Mouse (Mus musculus): ENCODE results near the gene Ifne.
"Not testable (repeated sequence)": the region's sequence is repeated elsewhere in the genome, so short reads cannot be mapped to it uniquely, and the experiment has no call there.

Ifne gene

GRCm38 (mm10) chr4:88867926-88868911, 11.8 kb downstream of the Ifne start:
- DNase-seq (ENCODE audit: low spot score in 2 of 2) = peak in 1 of 2 experiments; percentile 44

DNA sequence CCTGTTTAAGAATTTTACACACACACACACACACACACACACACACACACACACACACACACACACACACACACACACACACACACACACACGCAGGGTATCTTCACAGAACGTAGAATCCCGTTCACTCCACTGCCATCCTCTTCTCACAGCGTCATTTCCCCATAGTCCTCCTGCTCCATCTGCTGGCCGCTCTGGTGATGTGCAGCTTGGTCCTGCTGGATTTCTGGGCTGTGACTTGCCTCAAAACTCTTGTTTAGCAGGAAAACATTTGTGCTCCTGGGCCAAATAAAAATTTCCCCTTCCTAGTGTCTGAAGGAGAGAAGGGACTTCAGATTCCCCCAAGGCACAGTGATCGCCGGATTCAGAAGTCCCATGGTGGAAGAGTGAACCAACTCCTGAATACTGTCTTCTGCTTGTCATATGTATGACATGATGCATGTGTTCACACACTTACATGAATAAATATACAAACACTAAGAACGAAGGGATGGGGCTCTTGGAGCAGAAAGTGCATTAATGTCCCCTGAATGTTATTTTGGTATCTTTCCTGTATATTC, 12.6 kb downstream of the Ifne start:
- peak; percentile 60 to 74 for DNase-seq (ENCODE audit: low spot score in 2 of 2)

GRCm38 (mm10) chr4:88865011-88865569, 14.9 kb downstream of the Ifne start:
- no peak for DNase-seq (ENCODE audit: low spot score in 2 of 2)

DNA sequence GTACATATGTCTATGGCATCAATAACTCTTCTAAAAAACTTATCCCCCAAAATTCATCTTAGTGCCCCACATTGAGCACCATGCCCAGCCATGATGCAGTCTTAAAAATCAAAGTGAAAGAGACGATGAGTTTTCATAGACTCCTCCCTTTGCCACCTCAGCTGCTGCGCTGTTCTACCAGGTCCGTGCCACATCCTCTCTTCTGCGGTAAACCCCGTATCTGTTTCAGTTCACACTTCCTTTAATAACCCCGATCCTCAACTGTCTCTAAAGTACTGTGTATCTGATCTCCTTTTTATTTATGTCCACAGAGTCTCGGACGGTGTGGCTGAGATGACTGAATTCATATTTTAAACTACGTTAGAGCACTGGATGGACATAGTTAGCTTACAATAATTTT, 15.4 kb downstream of the Ifne start:
- DNase-seq (ENCODE audit: low spot score in 2 of 2) = no peak

DNA sequence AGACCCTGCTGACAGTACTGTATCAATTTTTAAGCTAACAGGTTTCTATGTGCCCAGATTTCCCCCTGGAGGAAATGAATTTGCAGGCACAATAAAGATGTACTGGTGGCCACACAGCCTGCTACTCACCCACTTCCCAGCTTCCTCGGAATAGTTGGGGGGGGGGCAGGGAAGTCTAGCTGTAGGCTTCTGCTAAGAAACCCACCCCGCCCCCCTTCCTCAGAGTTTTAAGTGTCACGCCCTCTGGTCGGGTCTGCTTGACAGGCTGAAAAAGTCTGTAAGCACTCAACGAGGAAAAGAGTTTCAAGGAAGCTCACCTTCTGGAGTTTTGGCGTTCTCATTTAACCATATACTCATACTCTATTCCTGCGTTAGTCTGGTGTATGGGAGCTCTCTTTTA, 16.7 kb downstream of the Ifne start:
- DNase-seq (ENCODE audit: low spot score in 2 of 2) = no peak

DNA sequence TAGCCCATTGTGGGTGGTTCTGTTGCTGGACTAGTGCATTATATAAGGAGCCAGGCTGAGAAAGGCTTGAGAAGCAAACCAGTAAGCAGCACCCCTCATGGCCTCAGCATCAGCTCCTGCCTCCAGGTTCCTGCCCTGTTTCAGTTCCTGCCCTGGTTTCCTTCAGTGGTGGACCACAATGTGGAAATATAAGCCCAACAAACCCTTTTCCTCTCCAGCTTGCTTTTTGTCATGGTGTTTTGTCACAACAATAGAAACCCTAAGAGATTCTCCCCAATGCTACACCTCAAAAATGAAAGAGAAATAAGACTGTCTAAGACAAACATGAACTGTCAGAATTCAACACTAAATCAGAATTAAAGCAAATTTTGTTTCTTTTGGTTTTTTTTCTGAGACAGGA, 20.8 kb downstream of the Ifne start:
- no peak for DNase-seq (ENCODE audit: low spot score in 2 of 2)

- DNase-seq (ENCODE audit: low spot score in 2 of 2) = no peak
Observed at GRCm38 (mm10) chr4:88851026-88851763, 28.8 kb downstream of the Ifne start.

- DNase-seq (ENCODE audit: low spot score in 2 of 2) = no peak
Observed at GRCm38 (mm10) chr4:88849698-88850097, 30.3 kb downstream of the Ifne start, which contains the start of gene Ifna1. Ifna1 (plus strand) TSS chr4:88850087.

- DNase-seq (ENCODE audit: low spot score in 2 of 2) = no peak
Observed at GRCm38 (mm10) chr4:88845334-88845733, 34.7 kb downstream of the Ifne start.

DNA sequence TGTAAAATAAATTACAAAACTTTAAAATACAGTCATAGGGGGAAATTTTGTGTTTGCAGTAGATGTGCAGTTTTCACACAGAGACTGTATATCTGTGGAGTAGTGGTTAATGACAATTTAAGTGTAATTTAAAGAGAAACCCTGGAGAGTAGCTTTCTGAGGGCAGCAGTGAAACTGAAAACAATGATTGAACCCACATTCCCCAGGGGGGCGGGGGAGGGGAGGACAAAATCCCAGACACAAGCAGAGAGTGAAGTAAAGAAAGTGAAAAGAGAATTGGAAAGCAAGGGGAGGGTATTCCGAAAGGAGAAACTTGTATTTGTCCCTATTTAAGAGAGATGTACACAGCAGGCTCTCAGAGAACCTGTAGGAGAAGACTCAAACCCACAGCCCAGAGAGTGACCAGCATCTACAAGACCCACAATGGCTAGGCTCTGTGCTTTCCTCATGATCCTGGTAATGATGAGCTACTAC, 38.5 kb downstream of the Ifne start, which contains the start of gene Ifna4:
TSS of gene Ifna4 (plus strand) at position 424 of the 474 bp plus-strand sequence.
- no peak for DNase-seq (ENCODE audit: low spot score in 2 of 2)

GRCm38 (mm10) chr4:88840058-88840457, 39.9 kb downstream of the Ifne start:
- DNase-seq (ENCODE audit: low spot score in 2 of 2) = no peak

DNA sequence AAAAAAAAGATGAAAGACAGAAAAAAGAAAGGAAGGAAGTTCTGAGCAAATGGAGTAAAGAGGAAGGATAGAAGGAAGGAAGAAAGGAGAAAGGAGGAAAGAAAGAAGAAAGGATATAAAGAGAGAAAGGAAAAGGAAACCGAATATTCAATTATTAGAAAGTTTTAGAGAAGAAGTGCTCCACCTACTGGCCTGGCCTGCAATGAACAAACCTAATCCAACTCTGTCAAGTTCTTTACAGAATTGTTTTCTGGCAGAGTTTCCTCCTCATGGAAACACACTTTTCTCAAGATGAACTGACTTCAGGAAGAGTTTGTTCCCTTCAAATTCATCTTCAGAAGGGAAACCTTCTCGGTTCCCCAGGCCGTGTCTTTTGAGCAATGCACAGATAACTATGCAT, 41.2 kb downstream of the Ifne start:
- no peak for DNase-seq (ENCODE audit: low spot score in 2 of 2)

- not testable (repeated sequence) for DNase-seq (ENCODE audit: low spot score in 2 of 2)
Observed at GRCm38 (mm10) chr4:88835225-88835624, 44.8 kb downstream of the Ifne start, which contains the start of gene Ifna5. Ifna5 (plus strand) TSS chr4:88835525.

GRCm38 (mm10) chr4:88830523-88830922, 49.5 kb downstream of the Ifne start:
- DNase-seq (ENCODE audit: low spot score in 2 of 2) = peak in 1 of 2 experiments; percentile 15
